In genomic region chr4:12538694-12539121, GRCm38 (mm10) we compare ENCODE assay signal across 8 mouse cellular contexts.
A peak's percentile ranks its signal among the peaks of the same experiment; 100 is the strongest.
DNase-seq lines count a peak whose midpoint lies in the region; ATAC-seq lines count a peak whose summit lies in the region.

No protein-coding gene starts in this region.

- no peak overlapping the region; the same call in 1 of the 2 replicates for H3K27ac ChIP-seq in embryonic facial prominence, embryonic 13.5 days
- H3K27ac ChIP-seq in lung, embryonic 15.5 days, result no peak overlapping the region

- H3K9ac ChIP-seq in embryonic facial prominence, embryonic 13.5 days, result 0 out of 2 replicates have a peak overlapping the region, but pooled peaks have one; percentile 44
- H3K9ac ChIP-seq in lung, embryonic 15.5 days, result no peak overlapping the region

- H3K36me3 ChIP-seq in embryonic facial prominence, embryonic 13.5 days, result no peaks in the 10 kb centered on the region
- no peaks in the 10 kb centered on the region for H3K36me3 ChIP-seq in lung, embryonic 15.5 days

- H3K4me2 ChIP-seq in embryonic facial prominence, embryonic 13.5 days, result peak overlapping the region; percentile 52
- peak overlapping the region; percentile 28 for H3K4me2 ChIP-seq in lung, embryonic 15.5 days

- no peak for ATAC-seq in embryonic facial prominence, embryonic 13.5 days (ENCODE audit: insufficient number of reproducible peaks, insufficient read depth, low FRiP score, low TSS enrichment, low read depth)
- no peak; the same call in 1 of the 2 replicates for ATAC-seq in lung, embryonic 15.5 days (ENCODE audit: borderline replicate concordance, extremely low read depth, low FRiP score, low TSS enrichment)
- no peak for ATAC-seq in erythroblast, adult 5-6 weeks (replicated peaks; ENCODE audit: low FRiP score, poor library complexity, severe bottlenecking)

- peak; percentile 10 for DNase-seq in urinary bladder, postnatal 25 days (ENCODE audit: low spot score)
- DNase-seq in urinary bladder, postnatal 10 days (ENCODE audit: low spot score), result no peak
- DNase-seq in heart, postnatal 10 days, result peak; percentile 53 to 72
- peak; percentile 50 for DNase-seq in layer of hippocampus, adult 11-12 months (ENCODE audit: low spot score)
- DNase-seq in right cerebral cortex, adult 18-20 months, result peak; percentile 52

- 5% methylated on average over 4 of the region's 4 CpGs for WGBS in embryonic facial prominence, embryonic 13.5 days
- WGBS in lung, embryonic 15.5 days, result 12% methylated on average over 4 of the region's 4 CpGs

- no peaks in the 10 kb centered on the region for H3K27me3 ChIP-seq in embryonic facial prominence, embryonic 13.5 days
- H3K27me3 ChIP-seq in lung, embryonic 15.5 days, result no peaks in the 10 kb centered on the region

- intact Hi-C loops in heart, postnatal 10 days (cut with DNase I), result loop anchor here (1.0 to 5.0 kb wide), 4 partner anchors 298 to 1899 kb away; no protein-coding TSS in a partner anchor

- peaks cover 6% of the 10 kb centered on the region for H3K4me1 ChIP-seq in embryonic facial prominence, embryonic 13.5 days
- H3K4me1 ChIP-seq in lung, embryonic 15.5 days, result no peaks in the 10 kb centered on the region

- H3K4me3 ChIP-seq in embryonic facial prominence, embryonic 13.5 days, result 0 out of 2 replicates have a peak overlapping the region, but pooled peaks have one; percentile 9
- H3K4me3 ChIP-seq in lung, embryonic 15.5 days, result no peak overlapping the region

- H3K9me3 ChIP-seq in embryonic facial prominence, embryonic 13.5 days, result no peaks in the 10 kb centered on the region
- H3K9me3 ChIP-seq in lung, embryonic 15.5 days, result no peaks in the 10 kb centered on the region
